Mouse (Mus musculus) lung, adult 2 months (tissue): Measurements from ENCODE around the gene Nanp.

Experiments used
- CTCF ChIP-seq: fragments of 200-500 bp; IDR thresholded peaks from 2 replicates; pipeline ENCODE4 v1.5.1; 2011; ENCODE audit warnings: mild to moderate bottlenecking, low read length, control low read depth; ENCODE audit not compliant: insufficient read depth
- POLR2A ChIP-seq: fragments of 200-500 bp; IDR thresholded peaks from 2 replicates; pipeline ENCODE4 v1.6.1; 2011; ENCODE audit warnings: low read depth, mild to moderate bottlenecking, control low read depth, low read length, borderline replicate concordance; ENCODE audit errors: extremely low read depth

GRCm38 (mm10) chr2:150997618-150998017 lies 41.6 kb downstream of the Nanp start:
- TF ChIP-seq CTCF (no peak), POLR2A (no peak)
